Mouse (Mus musculus) lung, adult 2 months (tissue): ENCODE measurements around the gene Tmsb15l. TPM values are rescaled to one million over a fixed set of nuclear protein-coding genes. Genes with fewer than 3 reads are reported as not detected.

Experiments
- DNase-seq: peaks from one replicate; pipeline ENCODE4 v3.0.0; 2022
- H3K4me1 ChIP-seq: fragments of 200-500 bp; 2 replicates; pipeline ENCODE4 v1.6.1; 2011; ENCODE audit warnings: low read length; ENCODE audit not compliant: control insufficient read depth, insufficient read depth
- H3K4me3 ChIP-seq: fragments of 200-500 bp; replicated peaks from 2 replicates; pipeline ENCODE3; 2011; ENCODE audit warnings: low read depth, mild to moderate bottlenecking, control low read depth, low read length; ENCODE audit errors: extremely low read depth
- CTCF ChIP-seq: fragments of 200-500 bp; IDR thresholded peaks from 2 replicates; pipeline ENCODE4 v1.5.1; 2011; ENCODE audit warnings: mild to moderate bottlenecking, low read length, control low read depth; ENCODE audit not compliant: insufficient read depth
- POLR2A ChIP-seq: fragments of 200-500 bp; IDR thresholded peaks from 2 replicates; pipeline ENCODE4 v1.6.1; 2011; ENCODE audit warnings: low read depth, mild to moderate bottlenecking, control low read depth, low read length, borderline replicate concordance; ENCODE audit errors: extremely low read depth
- WGBS: fragments of 180-500 bp; shearing (Covaris S2); methylation state at CpG from one replicate; pipeline ENCODE4 v1.1.7; 2018; 5-methylcytosine and 5-hydroxymethylcytosine counted together
- polyA plus RNA-seq: library from polyadenylated mRNA; depleted of rRNA; stranded (reverse); fragments of >200 nt; gene quantifications from 2 replicates; pipeline ENCODE4 v1.2.3, GENCODE M21; 2012; rRNA removed

The Tmsb15l gene
- 0.25 and 0.49 TPM in 2 replicates for polyA plus RNA-seq

GRCm38 (mm10) chrX:136976424-136977084 lies at the start of gene Tmsb15l, which contains the start of gene Tmsb15b1:
Gene Tmsb15l (minus strand): TSS chrX:136976869.
Gene Tmsb15b1 (minus strand): TSS chrX:136976874.
- TF ChIP-seq POLR2A, result no peak
- no peak for TF ChIP-seq CTCF
- Histone ChIP-seq H3K4me3 (peak within 1 kb of the TSS; percentile 73), H3K4me1 (no peaks in the 10 kb centered on the region)
- peak; percentile 48 for DNase-seq
- WGBS, result 36% methylated on average over 15 of the region's 15 CpGs

DNA sequence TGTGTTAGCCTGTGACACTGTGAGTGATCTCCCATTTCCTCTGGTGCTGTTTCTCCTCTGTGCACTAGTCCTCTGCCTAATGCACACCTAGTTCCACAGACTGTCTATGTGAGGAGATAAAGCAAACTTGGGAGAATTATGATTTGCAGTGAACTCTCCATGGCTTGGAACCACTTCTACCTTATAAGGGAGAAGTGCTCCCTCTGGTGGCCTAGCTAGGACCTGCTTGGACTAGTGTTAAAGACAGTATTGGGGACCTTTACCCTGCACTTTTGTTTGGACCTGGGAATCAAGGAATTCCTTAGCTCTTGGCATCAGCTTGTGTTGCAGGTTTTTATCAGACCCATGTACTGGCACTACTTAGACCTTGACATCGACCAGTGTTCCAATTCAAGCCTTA lies 42.6 kb upstream of the Tmsb15l start:
- 21% methylated on average over 1 of the region's 1 CpGs for WGBS
- DNase-seq, result peak; percentile 28

DNA sequence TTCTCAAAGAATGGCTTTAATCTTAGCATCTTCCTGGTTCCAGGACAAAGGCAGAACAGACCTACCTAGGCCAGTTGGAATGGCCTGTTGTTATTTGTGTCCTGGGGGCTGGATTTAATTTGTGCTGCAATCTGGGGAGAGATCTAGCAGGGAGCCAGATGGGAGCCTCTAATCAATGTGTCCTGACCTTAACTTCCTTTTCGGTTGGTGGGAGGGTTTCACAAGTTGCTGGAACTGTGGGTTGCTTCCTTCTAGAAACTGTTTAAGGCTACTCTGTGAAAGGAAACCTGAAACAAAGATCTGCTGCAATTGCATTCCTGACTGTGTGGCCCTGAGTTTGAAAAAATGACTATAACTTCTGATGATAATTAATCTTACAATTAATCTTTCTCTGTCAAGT lies 41.0 kb upstream of the Tmsb15l start:
- no peak for TF ChIP-seq CTCF
- no peak for TF ChIP-seq POLR2A
- 80% methylated on average over 1 of the region's 1 CpGs for WGBS
- Histone ChIP-seq H3K4me3 (no peak overlapping the region), H3K4me1 (no peaks in the 10 kb centered on the region)
- no peak for DNase-seq

More for the DNA sequence above, 42.6 kb upstream of the Tmsb15l start:
- peak; percentile 27; the same call in 1 of the 2 replicates for TF ChIP-seq CTCF
- no peak for TF ChIP-seq POLR2A
- H3K4me3 ChIP-seq, result no peak overlapping the region
- H3K4me1 ChIP-seq, result no peaks in the 10 kb centered on the region

- H3K4me3 ChIP-seq, result no peak overlapping the region
- no peaks in the 10 kb centered on the region for H3K4me1 ChIP-seq
- WGBS, result 57% methylated on average over 6 of the region's 6 CpGs
- TF ChIP-seq CTCF (peak; percentile 30; the same call in 1 of the 2 replicates), POLR2A (no peak)
- DNase-seq, result peak; percentile 12
Measured at GRCm38 (mm10) chrX:137015099-137015709, 38.5 kb upstream of the Tmsb15l start.

GRCm38 (mm10) chrX:136996256-136996655 lies 19.6 kb upstream of the Tmsb15l start:
- TF ChIP-seq CTCF, result no peak
- no peak for TF ChIP-seq POLR2A
- DNase-seq, result no peak
- H3K4me3 ChIP-seq, result no peak overlapping the region
- H3K4me1 ChIP-seq, result peaks cover 3% of the 10 kb centered on the region; the same call in 1 of the 2 replicates
- WGBS, result 76% methylated on average over 2 of the region's 2 CpGs

GRCm38 (mm10) chrX:136993641-136994040 lies 17.0 kb upstream of the Tmsb15l start:
- DNase-seq, result no peak
- WGBS, result 45% methylated on average over 14 of the region's 14 CpGs
- Histone ChIP-seq H3K4me3 (no peak overlapping the region), H3K4me1 (peaks cover 3% of the 10 kb centered on the region; the same call in 1 of the 2 replicates)
- no peak for TF ChIP-seq POLR2A
- TF ChIP-seq CTCF, result no peak

DNA sequence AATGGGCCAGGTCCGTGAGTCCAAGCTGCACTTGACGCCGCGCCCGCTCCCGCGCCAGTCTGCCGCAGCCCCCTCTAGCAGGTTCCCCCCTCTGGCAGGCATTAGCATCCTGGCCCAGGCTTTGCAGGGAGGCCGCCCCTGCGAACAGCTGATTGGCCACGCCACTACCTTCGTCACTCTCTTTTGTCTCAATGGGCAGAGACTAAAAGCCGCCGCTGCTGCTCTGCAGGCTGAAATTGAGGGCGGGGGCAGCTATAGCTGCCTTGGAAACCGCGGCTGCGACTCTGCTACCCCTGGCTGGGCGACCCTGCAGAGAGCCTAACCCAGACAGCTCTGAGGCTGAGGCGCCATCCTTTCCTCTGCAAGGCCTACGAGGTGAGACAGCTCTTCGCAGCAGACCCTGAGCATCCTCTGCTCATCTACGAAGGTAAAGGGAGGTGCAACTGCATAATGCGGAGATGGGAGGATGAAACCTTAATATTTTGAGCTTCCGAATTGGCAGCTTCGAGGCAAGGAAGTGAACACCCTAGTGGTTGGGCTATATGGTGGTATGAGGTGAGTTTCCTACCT lies 16.4 kb upstream of the Tmsb15l start, which contains the start of gene Zcchc18:
Gene Zcchc18, plus strand, starts transcription at position 178 of the 570 bp plus-strand sequence.
- peak; percentile 14 for DNase-seq
- peaks cover 3% of the 10 kb centered on the region; the same call in 1 of the 2 replicates for H3K4me1 ChIP-seq
- 28% methylated on average over 26 of the region's 26 CpGs for WGBS
- no peak for TF ChIP-seq CTCF
- no peak for TF ChIP-seq POLR2A
- H3K4me3 ChIP-seq, result peak within 1 kb of the TSS; percentile 52

DNA sequence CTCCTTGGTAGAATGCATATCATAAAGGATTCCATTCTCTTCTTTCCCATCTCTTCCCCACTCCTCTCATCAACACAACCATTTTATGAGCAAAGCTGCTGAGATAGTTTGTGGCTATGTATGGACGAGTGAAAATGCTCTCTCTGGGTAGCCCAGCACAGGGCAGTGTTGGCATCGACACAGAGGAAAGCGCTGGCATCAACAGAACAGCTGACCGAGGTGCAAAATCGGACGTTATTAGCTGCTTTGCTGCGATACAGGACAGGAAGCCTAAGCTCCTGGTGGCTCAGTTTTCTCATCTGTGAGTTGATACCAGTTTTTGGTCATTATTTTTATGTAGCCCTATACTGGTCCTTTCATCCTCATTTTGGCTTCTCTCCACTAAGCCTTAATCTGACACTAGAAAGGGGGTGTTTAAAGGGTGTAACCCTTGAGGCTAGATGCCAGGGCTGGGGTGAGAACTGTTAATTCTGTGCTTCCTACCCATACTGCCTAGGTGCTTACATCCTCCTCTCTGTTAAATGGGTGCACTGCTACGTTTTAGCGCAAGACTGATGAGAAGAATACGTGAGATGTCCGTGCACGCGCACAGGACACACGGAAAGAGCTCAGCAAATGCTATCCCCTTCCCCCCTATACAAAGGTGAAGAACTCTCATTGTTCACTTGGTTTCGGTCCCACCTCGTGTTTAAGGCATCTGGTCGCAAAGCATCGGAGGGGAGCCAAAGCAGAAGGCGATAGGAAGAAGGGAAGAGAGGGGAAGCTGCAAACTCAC lies 15.7 kb upstream of the Tmsb15l start:
- WGBS, result 31% methylated on average over 19 of the region's 19 CpGs

GRCm38 (mm10) chrX:136991274-136991673 lies 14.6 kb upstream of the Tmsb15l start:
- no peak overlapping the region for H3K4me3 ChIP-seq
- H3K4me1 ChIP-seq, result peaks cover 3% of the 10 kb centered on the region; the same call in 1 of the 2 replicates
- no peak for DNase-seq
- 64% methylated on average over 2 of the region's 2 CpGs for WGBS
- TF ChIP-seq POLR2A (no peak), CTCF (no peak)

More for the DNA sequence above, 15.7 kb upstream of the Tmsb15l start:
- DNase-seq, result no peak
- peaks cover 3% of the 10 kb centered on the region; the same call in 1 of the 2 replicates for H3K4me1 ChIP-seq
- TF ChIP-seq POLR2A (no peak), CTCF (no peak)
- peak overlapping the region; percentile 52 for H3K4me3 ChIP-seq
